Mouse (Mus musculus) layer of hippocampus, adult 9-10 months (tissue): ENCODE data around the gene Clspn.
"Not testable (repeated sequence)": the region's sequence is repeated elsewhere in the genome, so short reads cannot be mapped to it uniquely, and the experiment has no call there.

Source experiments
- DNase-seq: peaks from one replicate; pipeline ENCODE4 v3.0.0; 2022; ENCODE audit warnings: low spot score

Clspn gene

DNA sequence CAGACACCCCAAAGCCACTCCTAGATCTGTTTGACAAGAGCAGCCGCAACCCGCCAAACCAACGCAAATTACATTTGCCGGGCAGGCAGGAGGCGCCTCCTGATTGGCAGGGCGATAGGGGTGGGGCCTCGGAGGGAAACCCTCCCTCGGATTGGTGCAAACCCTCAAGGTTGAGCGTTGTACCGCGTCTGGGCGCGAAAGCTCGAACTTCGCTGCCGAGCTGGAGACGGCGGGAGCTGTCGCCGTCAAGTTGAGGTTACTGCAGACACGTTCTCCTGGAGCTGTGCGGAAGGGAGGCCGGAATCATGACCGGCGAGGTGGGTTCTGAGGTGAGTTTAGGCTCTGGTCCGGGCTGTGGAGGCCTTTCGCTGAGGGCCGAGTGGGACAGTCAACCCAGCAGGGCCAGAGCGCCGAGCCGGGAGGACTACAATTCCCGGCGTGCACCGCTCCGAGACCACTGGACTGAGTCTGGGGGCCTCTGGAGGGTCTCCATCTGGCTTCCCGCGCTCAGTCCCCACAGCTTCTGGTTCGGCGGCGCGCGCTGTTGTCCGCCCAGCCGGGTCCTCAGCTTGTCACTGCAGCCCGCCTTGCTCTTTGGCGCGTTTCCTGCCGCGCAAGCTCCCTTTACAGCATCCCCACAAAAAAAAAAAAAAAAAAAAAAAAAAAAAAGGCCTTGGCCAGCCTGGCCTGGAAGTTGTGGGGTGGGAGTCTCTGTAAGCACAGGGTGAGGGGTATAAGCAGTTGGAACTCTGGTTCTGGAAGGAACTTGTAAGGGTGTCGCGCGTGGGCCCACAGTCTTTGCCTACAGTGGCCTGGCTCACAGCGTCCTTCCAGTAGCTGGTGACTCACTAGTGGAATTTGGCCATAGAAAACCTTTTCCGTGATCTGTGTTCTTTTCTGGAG, at the start of gene Clspn:
Gene Clspn, plus strand, starts transcription at position 127 of the 903 bp plus-strand sequence.
- DNase-seq, result no peak

DNA sequence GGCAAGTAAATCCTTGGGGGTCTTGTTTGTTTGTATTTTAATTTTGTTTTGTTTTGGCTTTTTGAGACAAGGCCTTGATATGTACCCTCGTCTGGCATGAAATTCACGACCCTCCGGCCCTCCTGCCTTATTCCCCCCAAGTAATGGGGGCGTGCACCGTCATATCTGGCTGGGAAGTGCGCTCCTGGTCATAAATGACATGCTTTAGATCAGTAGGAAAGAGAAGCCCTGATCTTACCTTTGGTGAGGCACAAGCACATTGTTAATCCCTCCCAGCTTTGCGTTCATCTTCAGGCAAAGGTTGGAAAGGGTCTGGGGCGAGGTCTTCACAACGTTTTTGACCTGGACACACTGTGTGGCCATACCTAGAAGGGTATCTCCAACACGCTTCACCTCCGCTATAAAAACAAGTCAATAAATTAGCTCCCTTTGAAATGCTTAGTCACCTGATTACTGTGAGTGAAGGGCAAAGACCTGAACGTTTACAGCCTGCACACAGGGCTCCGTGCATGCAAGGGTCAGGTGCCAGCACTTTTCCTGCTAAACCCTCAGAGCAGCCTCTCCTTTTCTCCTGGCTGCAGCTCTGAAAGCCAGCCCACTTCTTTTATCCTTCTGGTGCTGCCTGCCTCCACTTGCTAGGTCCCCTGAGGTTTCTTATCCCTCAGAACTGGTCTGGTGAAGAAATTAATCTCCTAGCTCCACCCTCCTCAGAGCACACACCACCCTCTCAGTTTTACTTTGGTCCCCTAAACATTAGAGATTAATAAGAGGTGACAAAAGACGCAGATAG, 48.4 kb upstream of the Clspn start:
- DNase-seq, result no peak

DNA sequence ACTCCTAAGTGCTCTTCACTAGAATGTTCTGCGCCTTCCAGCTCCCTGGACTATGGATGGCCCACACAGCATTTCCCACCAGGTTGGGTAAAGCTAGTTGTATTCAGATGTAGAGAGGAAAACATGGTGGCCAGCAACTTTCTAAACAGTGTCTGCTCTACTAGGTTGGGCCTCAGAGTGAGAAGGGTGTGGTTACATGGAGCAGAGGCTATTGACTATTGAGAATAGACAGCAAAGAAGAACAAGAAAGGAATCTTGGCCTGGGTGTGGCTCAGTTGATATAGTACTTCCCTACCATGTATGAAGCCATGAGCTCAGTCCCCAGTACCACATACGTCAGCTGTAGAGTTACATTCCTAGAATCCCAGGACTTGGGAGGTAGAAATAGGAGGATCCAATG, 47.7 kb upstream of the Clspn start:
- DNase-seq, result no peak

DNA sequence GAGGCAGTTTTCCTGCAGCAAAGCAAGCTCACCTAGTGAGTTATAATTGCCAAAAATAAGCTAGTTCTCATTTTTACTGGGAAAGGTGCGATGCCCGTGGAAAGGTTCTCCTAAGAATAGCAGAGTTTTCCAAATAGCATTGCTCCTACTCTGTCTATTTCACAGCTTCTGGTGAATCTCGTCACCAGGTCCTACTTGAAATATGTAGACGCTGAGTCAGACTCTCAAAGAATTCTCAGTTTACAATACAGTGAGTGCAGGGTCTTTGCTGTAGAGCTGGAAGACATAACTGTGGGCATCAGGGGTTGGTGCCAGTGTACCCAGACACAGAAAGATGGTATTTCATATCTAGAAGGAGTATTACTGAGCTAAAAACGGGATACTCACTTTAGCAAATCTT, 45.7 kb upstream of the Clspn start:
- DNase-seq, result no peak

DNA sequence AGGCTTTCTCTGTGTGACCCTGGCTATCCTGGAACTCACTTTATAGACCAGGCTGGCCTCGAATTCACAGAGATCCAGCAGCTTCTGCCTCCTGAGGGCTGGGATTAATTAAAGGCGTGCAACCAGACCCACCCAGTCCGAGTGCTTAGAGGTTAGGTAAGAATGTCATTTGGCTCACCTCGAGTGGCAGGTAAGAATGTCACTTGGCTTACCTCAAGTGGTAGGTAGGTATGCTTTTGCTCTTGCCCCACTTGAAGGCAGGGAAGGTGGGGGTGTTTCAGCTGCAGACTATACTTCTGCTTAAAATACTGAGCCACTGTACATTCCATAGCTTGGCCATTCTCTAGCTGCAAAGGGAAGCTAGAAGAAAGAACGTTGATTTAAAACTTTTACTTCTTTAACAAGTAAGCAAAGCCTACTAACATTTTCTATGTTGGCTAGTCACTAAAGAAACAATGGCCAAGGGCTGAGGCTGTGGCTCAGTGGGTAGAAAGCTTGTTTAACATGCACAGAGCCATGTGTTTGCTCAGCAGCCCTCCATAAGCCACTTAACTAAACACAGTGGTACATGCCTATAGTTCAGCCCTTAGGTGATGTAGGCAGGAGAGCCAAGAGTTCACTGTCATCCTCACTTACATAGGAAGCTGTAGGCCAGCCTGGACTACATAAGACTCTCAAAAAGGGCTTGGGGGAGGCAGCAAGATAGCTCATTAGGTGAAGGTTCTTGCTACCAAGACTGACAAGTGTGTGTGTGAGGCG, 44.2 kb upstream of the Clspn start:
- DNase-seq, result no peak

DNA sequence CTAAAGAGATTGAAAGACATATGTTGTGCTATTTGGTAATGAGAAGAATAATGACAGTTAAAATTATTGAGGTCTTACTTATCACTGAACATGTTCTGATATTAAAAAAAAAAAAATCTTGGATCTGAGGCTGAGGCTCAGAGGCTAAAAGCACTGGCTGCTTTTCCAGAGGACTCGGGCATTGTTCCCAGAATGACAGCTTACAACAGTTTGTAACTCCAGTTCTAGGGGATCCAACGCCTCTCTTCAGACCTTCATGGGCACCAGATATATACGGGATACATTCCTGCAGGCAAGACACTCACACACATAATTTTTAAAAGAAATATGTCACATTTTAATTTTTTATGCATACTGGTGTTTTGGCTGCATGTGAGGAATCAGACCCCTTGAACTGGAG, 30.6 kb upstream of the Clspn start:
- DNase-seq, result no peak

DNA sequence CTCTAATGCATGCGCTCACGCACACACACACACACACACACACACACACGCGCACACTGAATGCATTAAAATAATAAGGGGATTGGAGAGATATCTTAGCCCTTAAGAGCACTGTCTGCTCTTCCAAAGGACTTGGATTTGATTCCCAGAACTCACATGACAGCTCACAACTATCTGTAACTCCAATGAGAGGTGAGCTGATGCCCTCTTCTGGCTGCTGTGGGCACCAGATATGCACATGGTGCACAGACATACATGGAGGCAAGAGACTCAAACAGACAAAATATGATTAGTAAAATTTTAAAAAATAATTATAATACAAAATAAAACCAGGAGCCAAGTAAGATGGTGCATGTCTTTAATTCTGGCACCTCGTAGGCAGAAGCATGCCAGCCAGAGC, 29.9 kb upstream of the Clspn start:
- DNase-seq, result no peak

DNA sequence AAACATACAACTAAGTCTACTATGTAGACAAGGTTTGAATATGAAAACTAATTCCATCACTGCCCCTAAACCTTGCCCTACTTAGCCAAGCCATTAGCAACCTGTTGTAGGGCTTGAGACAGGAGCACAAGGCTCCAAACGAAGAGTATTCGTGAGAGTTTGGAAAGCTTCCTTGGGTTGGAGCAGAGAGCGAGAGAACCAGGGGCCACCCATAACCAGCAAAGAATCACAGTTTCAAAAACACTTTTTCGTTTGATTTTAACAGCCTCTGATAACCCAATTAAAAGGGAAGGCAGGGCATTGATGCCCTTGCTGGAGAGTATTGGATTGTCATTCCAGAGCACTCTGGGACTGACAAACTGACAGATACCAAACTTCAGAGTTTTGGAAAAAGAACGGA, 24.4 kb upstream of the Clspn start:
- no peak for DNase-seq

DNA sequence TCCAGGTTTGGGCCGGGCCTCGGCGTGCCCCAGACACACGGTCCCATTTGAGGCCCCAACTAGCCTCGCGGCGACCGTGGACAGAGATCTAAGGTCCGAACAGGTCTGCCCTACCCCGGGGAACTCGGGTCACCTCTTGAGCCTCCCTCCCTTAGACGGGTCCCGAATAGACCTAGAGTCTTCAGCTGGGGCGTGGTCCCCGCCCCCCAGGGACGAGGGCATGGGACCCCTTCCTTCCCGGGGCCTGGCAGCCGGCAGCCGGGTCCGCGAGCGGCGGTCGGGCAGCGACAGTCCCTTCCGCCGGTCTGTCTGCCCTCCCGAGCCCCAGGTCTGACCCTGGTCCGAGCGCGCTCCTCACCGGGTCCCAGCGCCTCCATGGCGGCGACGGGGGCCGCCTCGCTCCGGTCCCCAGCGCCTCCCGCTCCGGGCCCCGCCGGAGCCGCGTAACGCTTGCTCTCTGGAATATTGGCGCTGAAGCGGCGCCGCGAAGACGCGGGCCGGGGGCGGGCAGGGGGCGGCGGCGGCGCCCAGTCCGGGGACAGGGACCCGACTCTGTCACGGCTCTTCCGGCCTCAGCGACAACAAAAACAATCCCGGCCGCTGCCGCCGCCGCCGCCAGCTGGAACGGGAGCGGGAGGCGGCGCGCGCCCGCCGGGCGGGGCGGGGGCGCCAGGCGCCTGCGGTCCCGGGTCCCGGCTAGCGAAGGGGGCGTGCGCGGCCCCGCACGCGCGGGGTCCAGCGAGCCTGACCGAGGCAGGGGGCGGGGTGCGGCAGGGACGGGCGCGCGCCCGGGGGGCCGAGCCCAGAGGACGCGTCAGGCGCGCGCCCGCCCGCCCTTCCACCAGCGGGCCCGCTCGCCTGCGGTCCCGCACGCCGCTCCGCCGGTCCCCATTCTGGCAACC, 23.7 kb upstream of the Clspn start, which contains the start of gene Ago4:
Gene Ago4, minus strand, starts transcription at position 646 of the 902 bp plus-strand sequence.
- DNase-seq, result no peak

DNA sequence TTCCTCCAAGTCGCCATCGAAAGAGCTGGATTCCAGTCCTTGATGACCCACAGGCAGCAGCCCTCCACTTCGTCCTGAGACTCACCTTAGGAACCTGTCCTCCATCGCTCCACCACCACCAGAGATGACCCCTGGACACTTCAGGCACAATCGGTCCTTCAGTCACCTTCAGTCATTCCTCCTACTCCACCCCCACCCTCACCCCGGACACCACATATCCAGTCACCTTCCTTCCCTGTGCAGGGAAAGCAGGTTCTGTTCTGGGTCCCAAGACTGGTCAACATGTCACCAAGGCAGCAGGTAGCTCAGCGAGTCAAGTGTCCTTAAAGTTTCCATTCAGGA, 23.0 kb upstream of the Clspn start:
- DNase-seq, result no peak

DNA sequence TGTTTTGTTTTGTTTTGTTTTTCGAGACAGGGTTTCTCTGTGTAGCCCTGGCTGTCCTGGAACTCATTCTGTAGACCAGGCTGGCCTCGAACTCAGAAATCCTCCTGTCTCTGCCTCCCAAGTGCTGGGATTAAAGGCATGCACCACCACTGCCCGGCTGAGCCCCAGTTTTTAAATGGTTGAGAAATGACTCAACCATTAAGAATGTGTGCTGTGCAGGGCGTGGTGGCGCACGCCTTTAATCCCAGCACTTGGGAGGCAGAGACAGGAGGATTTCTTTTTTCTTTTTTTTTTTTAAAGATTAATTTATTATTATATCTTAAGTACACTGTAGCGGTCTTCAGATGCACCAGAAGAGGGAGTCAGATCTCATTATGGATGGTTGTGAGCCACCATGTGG, 21.1 kb upstream of the Clspn start:
- DNase-seq, result not testable (repeated sequence)

DNA sequence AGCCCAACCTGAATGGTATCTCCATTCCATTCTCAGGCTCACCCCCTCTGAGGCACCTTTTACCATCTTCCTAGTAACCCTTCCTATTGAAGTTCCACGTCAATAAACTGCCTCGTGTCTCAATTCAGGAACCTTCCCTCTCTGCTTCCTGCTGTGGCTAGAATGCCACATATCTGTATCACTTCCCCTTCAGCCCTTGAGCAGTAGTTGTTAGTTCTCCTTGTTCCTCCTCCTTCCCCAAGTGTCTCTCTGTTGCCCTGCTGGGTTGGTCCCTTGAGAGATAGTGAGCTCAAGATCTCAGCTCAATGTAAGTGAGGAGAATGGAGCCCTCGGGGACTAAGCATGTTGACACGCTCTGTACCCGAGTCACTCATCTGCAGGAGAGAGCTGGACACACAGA, 19.9 kb upstream of the Clspn start:
- no peak for DNase-seq

DNA sequence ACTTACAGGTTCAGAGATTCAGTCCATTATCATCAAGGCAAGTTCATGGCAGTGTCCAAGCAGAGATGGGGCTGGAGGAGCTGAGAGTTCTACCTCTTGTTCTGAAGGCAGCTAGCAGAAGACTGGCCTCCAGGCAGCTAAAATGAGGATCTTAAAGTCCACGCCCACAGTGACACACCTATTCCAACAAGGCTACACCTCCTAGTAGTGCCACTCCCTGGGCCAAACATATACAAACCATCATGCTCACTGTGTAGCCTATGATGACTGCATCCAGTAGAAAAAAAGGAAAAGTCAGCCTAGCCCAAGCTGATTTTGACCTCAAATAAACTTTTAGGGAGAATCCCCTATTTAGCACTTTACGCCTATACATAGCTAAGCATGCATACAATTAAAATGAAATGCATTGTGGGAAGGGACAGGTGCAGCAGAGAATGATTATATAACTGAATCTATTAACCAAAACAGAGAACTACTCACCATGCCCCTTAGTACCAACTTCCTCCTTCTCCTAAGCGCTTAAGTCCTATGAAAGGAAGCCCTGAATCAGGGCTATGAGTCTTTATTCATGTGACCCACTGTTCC, 16.2 kb upstream of the Clspn start:
- DNase-seq, result no peak

DNA sequence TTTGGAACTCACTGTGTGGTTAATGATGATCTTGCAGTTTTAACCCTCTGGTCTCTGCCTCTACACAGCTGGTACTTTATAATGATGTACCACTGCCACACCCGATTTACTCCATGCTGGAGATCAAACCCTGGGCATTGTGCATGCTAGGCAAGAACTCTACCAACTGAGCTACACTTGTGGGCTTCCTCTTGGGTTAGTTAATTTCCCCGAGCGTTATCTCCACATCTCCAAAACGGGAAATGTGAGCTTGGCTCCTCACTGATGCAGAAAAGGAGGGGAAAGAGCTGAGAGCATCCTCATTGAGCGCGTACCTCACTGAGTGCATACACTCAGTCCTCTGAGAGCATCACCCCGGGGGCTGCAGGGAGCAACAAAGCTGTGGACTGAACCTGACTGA, 13.9 kb upstream of the Clspn start:
- DNase-seq, result no peak

DNA sequence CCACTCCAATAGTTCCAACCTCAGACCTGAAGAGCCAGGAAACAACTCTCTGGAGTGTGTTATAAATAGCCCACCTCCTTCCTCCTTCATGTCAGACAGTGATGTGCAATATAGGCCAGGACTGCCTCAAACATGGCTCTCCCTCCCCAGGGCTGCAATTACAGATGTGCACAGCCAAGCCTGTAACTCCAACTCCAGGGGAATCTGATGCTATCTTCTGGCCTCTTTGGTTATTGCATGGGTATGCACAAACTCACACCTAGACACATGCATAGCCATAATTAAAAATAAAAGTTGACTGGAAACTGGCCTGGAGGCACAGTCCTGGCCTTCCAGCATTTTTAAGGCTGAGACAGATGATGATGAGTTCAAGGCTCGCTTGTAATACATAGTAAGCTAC, 11.7 kb upstream of the Clspn start:
- DNase-seq, result no peak

DNA sequence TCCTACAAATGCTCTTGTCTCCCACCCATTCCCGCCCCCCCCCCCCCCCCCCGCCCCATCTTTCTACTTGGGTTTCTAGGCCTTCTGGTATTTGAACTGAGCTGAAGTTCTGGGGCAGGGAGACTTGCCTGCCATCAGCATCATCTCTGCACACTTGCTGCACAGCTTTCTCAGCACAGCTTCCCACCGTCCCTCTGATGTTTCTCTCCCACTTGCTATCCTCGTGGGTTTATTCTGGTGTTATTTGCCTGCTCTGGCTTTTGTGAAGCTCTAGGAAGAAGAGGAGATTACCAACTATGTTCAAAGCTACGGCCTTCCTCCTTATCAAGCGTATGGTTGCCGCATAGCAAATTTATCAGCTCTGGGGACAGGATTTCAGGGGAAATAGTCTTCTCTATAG, 11.0 kb upstream of the Clspn start:
- no peak for DNase-seq

DNA sequence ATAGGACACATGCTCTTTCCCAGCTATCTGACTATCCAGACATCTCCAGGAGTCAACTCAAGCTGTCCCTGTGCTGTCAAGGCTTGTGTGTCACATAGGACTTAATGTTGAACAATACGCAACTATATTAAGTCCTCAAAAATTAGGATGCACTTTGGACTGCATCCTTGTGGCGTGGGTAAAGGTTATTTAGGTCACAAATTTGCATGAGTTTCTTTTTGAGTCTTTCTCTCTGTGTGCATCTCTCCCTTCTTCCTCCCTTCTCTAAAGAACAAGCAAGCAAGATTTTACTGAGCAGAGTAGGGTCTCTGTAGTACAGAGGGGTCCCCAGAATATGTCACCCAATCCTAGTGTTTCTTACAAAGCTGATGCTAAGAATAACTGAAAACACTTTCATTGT, 10.6 kb upstream of the Clspn start:
- no peak for DNase-seq

DNA sequence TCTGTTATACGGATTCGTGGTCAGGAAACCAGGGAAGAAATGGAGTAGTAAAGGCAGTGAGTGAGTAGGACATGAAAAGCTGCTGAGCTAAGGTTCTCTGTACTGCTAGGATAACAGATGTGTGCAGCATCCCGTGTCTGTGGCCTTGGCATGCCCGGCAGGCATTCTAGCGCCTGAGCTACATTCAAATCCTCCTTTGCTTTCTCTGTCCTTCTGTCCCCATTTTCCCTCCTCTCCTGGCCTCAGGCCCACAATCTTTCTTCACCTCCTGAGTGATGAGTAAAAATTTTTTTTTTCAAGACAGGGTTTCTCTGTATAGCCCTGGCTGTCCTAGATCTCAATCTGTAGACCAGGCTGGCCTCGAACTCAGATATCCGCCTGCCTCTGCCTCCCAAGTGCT, 4.6 kb upstream of the Clspn start:
- no peak for DNase-seq

DNA sequence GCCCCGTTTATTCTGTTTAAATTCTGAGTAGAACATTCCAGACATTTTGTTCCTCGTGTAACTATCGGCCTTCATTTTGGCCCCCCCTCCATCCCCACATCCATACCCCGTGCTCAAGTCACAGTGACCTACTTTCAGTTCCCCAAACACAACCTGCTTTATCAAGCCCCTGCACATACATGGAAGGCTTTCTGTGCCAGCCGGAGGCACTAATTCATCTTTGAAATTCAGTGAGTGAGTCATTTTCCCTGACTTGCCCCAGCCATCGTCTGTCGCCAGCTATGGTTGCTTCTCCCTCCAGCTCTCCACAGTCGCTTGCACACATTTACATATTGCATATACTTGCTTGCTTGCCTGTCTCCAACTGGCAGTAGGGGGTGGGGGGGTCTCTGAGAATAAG, 3.6 kb upstream of the Clspn start:
- DNase-seq, result no peak

DNA sequence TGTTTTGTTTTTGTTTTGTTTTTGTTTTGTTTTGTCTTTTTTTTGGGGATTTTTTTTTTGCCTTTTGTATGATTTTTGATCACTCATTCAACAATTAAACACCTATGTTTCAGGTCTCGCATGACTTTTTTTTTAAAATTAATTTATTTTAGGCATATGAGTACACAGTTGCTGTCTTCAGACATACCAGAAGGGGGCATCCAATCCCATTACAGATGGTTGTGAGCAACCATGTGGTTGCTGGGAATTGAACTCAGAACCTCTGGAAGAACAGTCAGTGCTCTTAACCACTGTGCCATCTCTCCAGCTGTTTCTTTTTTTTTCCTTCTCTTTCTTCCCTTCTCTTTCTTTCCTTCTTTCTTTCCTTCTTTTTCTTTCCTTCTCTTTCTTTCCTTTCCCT, 3.0 kb upstream of the Clspn start:
- no peak for DNase-seq

DNA sequence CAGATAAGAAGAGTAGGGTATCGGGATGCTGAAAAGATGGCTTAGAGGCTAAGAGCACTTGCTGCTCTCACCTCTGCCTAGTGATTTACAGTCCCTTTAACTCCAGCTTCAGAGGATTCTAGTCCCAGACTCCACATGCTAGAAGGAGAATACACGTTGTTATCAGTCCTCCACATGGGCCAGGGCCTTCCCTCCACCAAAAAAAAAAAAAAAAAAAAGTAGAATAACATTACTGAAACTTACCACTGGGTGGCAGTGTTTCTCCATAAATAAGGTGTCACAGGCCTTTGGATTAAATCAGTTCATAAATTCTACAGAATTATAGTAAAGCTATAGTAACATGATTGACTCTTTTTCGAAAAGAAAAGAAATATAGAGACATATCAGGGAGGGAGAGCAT, 2.3 kb upstream of the Clspn start:
- DNase-seq, result no peak
